Mouse (Mus musculus) cerebellum, adult 2 months (tissue): ENCODE measurements around the gene Nebl. TPM values are rescaled to one million over a fixed set of nuclear protein-coding genes. Genes with fewer than 3 reads are reported as not detected.

Experiments
- DNase-seq, 2 experiments: peaks; one replicate each; pipeline ENCODE4 v3.0.0; 2021
- H3K27ac ChIP-seq: fragments of 200-500 bp; 2 replicates; pipeline ENCODE4 v1.5.1; 2012; ENCODE audit warnings: low read length, control low read depth, inconsistent platforms; ENCODE audit not compliant: insufficient read depth
- H3K27me3 ChIP-seq: fragments of 200-500 bp; 2 replicates; pipeline ENCODE4 v1.6.1; 2012; ENCODE audit warnings: inconsistent platforms, mild to moderate bottlenecking, low read length, moderate library complexity; ENCODE audit not compliant: control insufficient read depth, insufficient read depth
- H3K4me1 ChIP-seq: fragments of 200-500 bp; 2 replicates; pipeline ENCODE4 v1.6.1; 2011; ENCODE audit warnings: low read length; ENCODE audit not compliant: control insufficient read depth, insufficient read depth
- H3K4me3 ChIP-seq: fragments of 200-500 bp; replicated peaks from 2 replicates; pipeline ENCODE3; 2011; ENCODE audit warnings: mild to moderate bottlenecking, low read depth, low read length, control low read depth; ENCODE audit not compliant: insufficient read depth
- CTCF ChIP-seq: fragments of 200-500 bp; IDR thresholded peaks from 2 replicates; pipeline ENCODE4 v1.5.1; 2011; ENCODE audit warnings: low read depth, mild to moderate bottlenecking, control low read depth, low read length, moderate library complexity, borderline replicate concordance; ENCODE audit not compliant: insufficient read depth
- POLR2A ChIP-seq: fragments of 200-500 bp; IDR thresholded peaks from 2 replicates; pipeline ENCODE4 v1.6.1; 2011; ENCODE audit warnings: low read length, control low read depth, borderline replicate concordance; ENCODE audit not compliant: insufficient read depth
- WGBS: fragments of 180-500 bp; shearing (Covaris S2); methylation state at CpG from one replicate; pipeline ENCODE4 v1.1.7; 2018; 5-methylcytosine and 5-hydroxymethylcytosine counted together
- polyA plus RNA-seq: library from polyadenylated mRNA; depleted of rRNA; stranded (reverse); fragments of >200 nt; gene quantifications from 2 replicates; pipeline ENCODE4 v1.2.3, GENCODE M21; 2012

Nebl gene
- polyA plus RNA-seq, 1 experiment, result 47.3 TPM

- Histone ChIP-seq H3K4me1 (no peaks in the 10 kb centered on the region), H3K4me3 (no peak overlapping the region), H3K27me3 (no peaks in the 10 kb centered on the region), H3K27ac (no peak overlapping the region)
- 93% methylated on average over 4 of the region's 4 CpGs for WGBS
- no peak for DNase-seq
- TF ChIP-seq CTCF (no peak), POLR2A (no peak)
Measured at GRCm38 (mm10) chr2:17523791-17524190, 207.5 kb downstream of the Nebl start.

- peak; percentile 20 to 35 for DNase-seq
- Histone ChIP-seq H3K4me3 (no peak overlapping the region), H3K4me1 (no peaks in the 10 kb centered on the region; the same call in 1 of the 2 replicates), H3K27ac (no peak overlapping the region), H3K27me3 (no peaks in the 10 kb centered on the region)
- TF ChIP-seq CTCF (no peak), POLR2A (no peak)
- WGBS, result 54% methylated on average over 2 of the region's 2 CpGs
Measured at GRCm38 (mm10) chr2:17515686-17516085, 215.6 kb downstream of the Nebl start.

- Histone ChIP-seq H3K4me1 (no peaks in the 10 kb centered on the region; the same call in 1 of the 2 replicates), H3K4me3 (peak overlapping the region; percentile 9), H3K27me3 (no peaks in the 10 kb centered on the region), H3K27ac (no peak overlapping the region)
- TF ChIP-seq CTCF, result no peak
- no peak for TF ChIP-seq POLR2A
- 8% methylated on average over 12 of the region's 12 CpGs for WGBS
- DNase-seq, result peak; percentile 26 to 32
Measured at GRCm38 (mm10) chr2:17514765-17515164, 216.5 kb downstream of the Nebl start.

GRCm38 (mm10) chr2:17509942-17510341 lies 221.3 kb downstream of the Nebl start:
- WGBS, result 19% methylated on average over 1 of the region's 1 CpGs
- H3K4me1 ChIP-seq, result no peaks in the 10 kb centered on the region; the same call in 1 of the 2 replicates
- no peak for DNase-seq
- TF ChIP-seq POLR2A (no peak), CTCF (no peak)
- H3K27ac ChIP-seq, result no peak overlapping the region
- H3K27me3 ChIP-seq, result no peaks in the 10 kb centered on the region
- H3K4me3 ChIP-seq, result no peak overlapping the region

DNA sequence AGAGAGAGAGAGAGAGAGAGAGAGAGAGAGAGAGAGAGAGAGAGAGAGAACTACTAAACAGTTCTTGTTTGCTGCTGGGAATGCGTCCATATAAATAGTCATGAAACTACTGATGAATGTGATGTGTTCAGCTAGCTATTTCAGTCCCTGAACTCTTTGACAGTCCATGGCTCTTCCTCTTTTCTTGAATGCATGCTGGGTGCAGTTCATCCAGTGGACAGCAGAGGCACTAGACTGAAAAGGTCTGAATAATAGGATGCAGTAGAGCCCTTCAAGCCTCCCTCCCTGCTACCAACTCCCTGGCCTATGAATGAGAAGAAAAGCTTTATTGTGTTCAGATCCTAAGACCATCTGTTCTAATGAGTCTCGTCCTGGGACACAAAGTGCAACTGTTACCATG lies 223.9 kb downstream of the Nebl start:
- TF ChIP-seq CTCF (no peak), POLR2A (no peak)
- no peak for DNase-seq
- 87% methylated on average over 2 of the region's 2 CpGs for WGBS
- Histone ChIP-seq H3K4me1 (no peaks in the 10 kb centered on the region), H3K4me3 (no peak overlapping the region), H3K27ac (no peak overlapping the region), H3K27me3 (no peaks in the 10 kb centered on the region)

DNA sequence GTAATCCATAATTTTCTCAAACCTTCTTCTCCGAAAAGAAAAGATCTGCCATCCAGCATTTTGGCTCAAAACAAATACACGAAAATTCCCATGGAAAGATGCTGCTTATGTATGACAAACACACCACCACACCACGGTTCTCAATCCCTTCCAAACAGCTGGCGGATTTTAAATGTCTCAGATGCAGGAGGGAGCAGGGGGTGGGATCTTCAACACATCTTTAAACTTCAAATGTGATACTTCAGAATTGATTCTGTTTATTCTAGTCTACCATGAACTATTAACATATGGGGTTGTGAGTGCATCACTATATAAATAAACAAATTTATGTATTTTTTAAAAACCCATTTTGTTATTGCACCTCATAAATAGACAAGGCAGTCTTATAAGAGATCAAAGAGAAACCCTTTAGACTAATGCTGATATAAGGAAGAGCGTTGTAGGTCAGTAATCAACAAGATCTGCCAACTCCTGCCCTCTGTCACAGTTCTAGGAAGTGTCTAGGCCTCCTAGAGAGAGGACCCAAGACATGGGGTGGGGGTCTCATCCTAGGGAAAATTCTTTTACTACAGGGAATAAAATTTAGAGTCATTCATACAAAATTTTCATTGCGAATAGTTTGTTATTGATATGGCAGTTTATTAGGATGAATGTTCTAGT lies 227.0 kb downstream of the Nebl start:
- H3K27me3 ChIP-seq, result no peaks in the 10 kb centered on the region
- H3K4me1 ChIP-seq, result peaks cover 11% of the 10 kb centered on the region; the same call in 1 of the 2 replicates
- H3K4me3 ChIP-seq, result no peak overlapping the region
- TF ChIP-seq CTCF (no peak), POLR2A (no peak)
- no peak overlapping the region for H3K27ac ChIP-seq
- WGBS, result 92% methylated on average over 6 of the region's 6 CpGs
- DNase-seq, result no peak

DNA sequence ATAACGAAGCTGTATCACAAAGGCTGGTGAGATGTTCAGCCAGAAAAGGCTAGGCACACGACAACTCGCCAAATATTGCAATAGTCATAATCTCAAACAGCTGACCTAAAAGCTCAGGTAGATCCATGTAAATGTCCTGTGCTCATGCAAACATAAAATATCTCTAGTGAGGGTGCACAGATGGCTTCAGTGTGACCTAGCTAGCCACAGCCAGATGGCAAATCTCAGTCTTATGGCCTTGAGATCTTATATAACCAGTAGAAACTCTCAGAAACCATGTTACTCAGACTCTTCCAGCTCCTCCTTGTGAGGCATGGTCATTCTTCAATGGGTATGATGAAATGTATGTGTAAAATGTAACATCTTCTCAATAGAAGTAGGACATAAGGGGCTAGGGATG lies 230.2 kb downstream of the Nebl start:
- WGBS, result 24% methylated on average over 3 of the region's 3 CpGs
- Histone ChIP-seq H3K4me1 (peaks cover 12% of the 10 kb centered on the region), H3K27me3 (no peaks in the 10 kb centered on the region), H3K4me3 (no peak overlapping the region), H3K27ac (no peak overlapping the region; the same call in 1 of the 2 replicates)
- peak; percentile 26 to 62 for DNase-seq
- TF ChIP-seq CTCF (no peak), POLR2A (no peak)

DNA sequence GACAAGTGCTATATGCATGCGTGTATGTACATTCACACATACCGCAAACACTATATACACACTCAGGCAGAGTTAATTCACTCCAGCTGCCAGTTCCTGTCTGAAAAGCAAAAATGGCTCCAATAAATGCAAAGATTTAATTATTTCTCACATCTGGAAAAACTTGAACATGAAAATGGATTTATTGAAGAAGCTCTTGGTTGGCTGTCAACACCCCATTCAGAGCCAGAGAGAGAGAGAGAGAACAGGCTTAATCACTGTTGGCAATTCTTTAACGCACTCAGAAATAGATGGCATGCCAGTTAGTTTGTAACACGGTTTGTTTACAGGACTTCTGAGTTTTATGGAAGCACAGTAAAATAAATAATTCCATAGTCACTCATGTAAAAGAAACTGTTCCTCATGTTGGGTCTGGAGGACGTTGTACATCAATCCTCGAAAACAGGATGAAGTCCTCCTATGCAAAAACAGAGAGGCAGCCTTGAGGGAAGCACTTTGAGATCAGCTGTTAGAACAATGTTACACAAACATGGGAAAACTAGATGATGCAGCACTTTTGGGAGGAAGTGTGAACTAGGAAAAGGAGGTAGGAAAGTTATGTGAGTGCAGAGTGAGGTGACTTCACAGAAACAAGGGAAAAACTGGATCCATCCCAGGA lies 265.6 kb downstream of the Nebl start:
- no peaks in the 10 kb centered on the region for H3K27me3 ChIP-seq
- H3K27ac ChIP-seq, result no peak overlapping the region
- no peaks in the 10 kb centered on the region for H3K4me1 ChIP-seq
- no peak overlapping the region for H3K4me3 ChIP-seq
- no peak for TF ChIP-seq CTCF
- TF ChIP-seq POLR2A, result no peak
- no peak for DNase-seq
- 87% methylated on average over 6 of the region's 6 CpGs for WGBS
